Mouse (Mus musculus) intestine, postnatal 0 days (tissue): Measurements from ENCODE around the gene Rnf43. TPM values are rescaled to one million over a fixed set of nuclear protein-coding genes. Genes with fewer than 3 reads are reported as not detected.

Experiments
- ATAC-seq: fragments of 200-750 bp; cut with Nextera tagmentation; 2 replicates; pipeline ENCODE4 v1.8.0; 2017; ENCODE audit warnings: mild to moderate bottlenecking, moderate TSS enrichment, moderate library complexity
- H3K27ac ChIP-seq: fragments of 300-500 bp; sonication (generic); 2 replicates; pipeline ENCODE4 v1.5.1; 2014; ENCODE audit warnings: mild to moderate bottlenecking, low read depth, low read length, moderate library complexity
- H3K27me3 ChIP-seq: fragments of 300-500 bp; sonication (generic); replicated peaks from 2 replicates; pipeline ENCODE4 v1.6.1; 2014; ENCODE audit warnings: low read length, mixed read lengths; ENCODE audit not compliant: control insufficient read depth, insufficient read depth
- H3K36me3 ChIP-seq: fragments of 300-500 bp; sonication (generic); 2 replicates; pipeline ENCODE4 v1.6.1; 2014; ENCODE audit warnings: mild to moderate bottlenecking, moderate library complexity; ENCODE audit not compliant: control insufficient read depth, insufficient read depth
- H3K4me1 ChIP-seq: fragments of 300-500 bp; sonication (generic); replicated peaks from 2 replicates; pipeline ENCODE4 v1.6.1; 2014; ENCODE audit warnings: antibody characterized with exemption, low read length, mixed read lengths; ENCODE audit not compliant: control insufficient read depth, insufficient read depth
- H3K4me2 ChIP-seq: fragments of 300-500 bp; sonication (generic); replicated peaks from 2 replicates; pipeline ENCODE4 v1.6.1; 2014; ENCODE audit warnings: low read depth, mild to moderate bottlenecking, moderate library complexity
- H3K4me3 ChIP-seq: fragments of 300-500 bp; sonication (generic); 2 replicates; pipeline ENCODE4 v1.5.1; 2014; ENCODE audit warnings: low read depth, low read length
- H3K9ac ChIP-seq: fragments of 300-500 bp; sonication (generic); 2 replicates; pipeline ENCODE4 v1.6.1; 2014; ENCODE audit warnings: mild to moderate bottlenecking, low read depth, low read length
- H3K9me3 ChIP-seq: fragments of 300-500 bp; sonication (generic); 2 replicates; pipeline ENCODE4 v1.6.1; 2016; ENCODE audit warnings: mixed run types; ENCODE audit not compliant: control insufficient read depth
- CTCF ChIP-seq: sonication (generic); IDR thresholded peaks from 2 replicates; pipeline ENCODE4 v1.5.1; 2016; ENCODE audit warnings: low read depth, mild to moderate bottlenecking, control low read depth, antibody characterized with exemption, moderate library complexity
- WGBS: fragments of 180-500 bp; shearing (Covaris S2); extraction: QIAGEN DNeasy Blood & Tissue Kit; methylation state at CpG from one replicate; pipeline ENCODE4 v1.1.7; 2014; 5-methylcytosine and 5-hydroxymethylcytosine counted together
- polyA plus RNA-seq: library from polyadenylated mRNA; unstranded; fragments of >200 nt; fragmentation: Nextera tagmentation; extraction: Ambion mirVana; gene quantifications from 2 replicates; pipeline ENCODE4 v1.2.1, GENCODE M21; 2015

The Rnf43 gene
- polyA plus RNA-seq, 1 experiment from 2014 or later: 10.7 TPM

- 89% methylated on average over 3 of the region's 3 CpGs for WGBS
- Histone ChIP-seq H3K27me3 (no peaks in the 10 kb centered on the region), H3K4me1 (no peaks in the 10 kb centered on the region), H3K36me3 (peaks cover 41% of the 10 kb centered on the region), H3K4me3 (no peak overlapping the region), H3K4me2 (no peak overlapping the region), H3K9me3 (no peaks in the 10 kb centered on the region), H3K27ac (no peak overlapping the region), H3K9ac (no peak overlapping the region)
- ATAC-seq: no peak
- TF ChIP-seq CTCF: no peak
Measured at GRCm38 (mm10) chr11:87743691-87744090, 81.2 kb downstream of the Rnf43 start.

- Histone ChIP-seq H3K4me3 (no peak overlapping the region), H3K36me3 (peaks cover 33% of the 10 kb centered on the region), H3K9ac (no peak overlapping the region), H3K27ac (no peak overlapping the region), H3K4me1 (no peaks in the 10 kb centered on the region), H3K4me2 (no peak overlapping the region), H3K9me3 (no peaks in the 10 kb centered on the region), H3K27me3 (no peaks in the 10 kb centered on the region)
- ATAC-seq: no peak
- TF ChIP-seq CTCF: no peak
- 71% methylated on average over 4 of the region's 4 CpGs for WGBS
Measured at GRCm38 (mm10) chr11:87744964-87745363, 82.4 kb downstream of the Rnf43 start.

GRCm38 (mm10) chr11:87745632-87746555 is 83.4 kb downstream of the Rnf43 start:
- Histone ChIP-seq H3K4me2 (no peak overlapping the region), H3K9me3 (no peaks in the 10 kb centered on the region), H3K4me1 (no peaks in the 10 kb centered on the region), H3K9ac (no peak overlapping the region), H3K27me3 (no peaks in the 10 kb centered on the region), H3K36me3 (peaks cover 26% of the 10 kb centered on the region), H3K4me3 (no peak overlapping the region), H3K27ac (no peak overlapping the region)
- WGBS: 71% methylated on average over 9 of the region's 9 CpGs
- ATAC-seq: no peak
- TF ChIP-seq CTCF: no peak

GRCm38 (mm10) chr11:87747312-87747711 is 84.8 kb downstream of the Rnf43 start:
- H3K4me3 ChIP-seq: no peak overlapping the region
- H3K27me3 ChIP-seq: no peaks in the 10 kb centered on the region
- H3K4me1 ChIP-seq: no peaks in the 10 kb centered on the region
- H3K4me2 ChIP-seq: no peak overlapping the region
- no peak for TF ChIP-seq CTCF
- 89% methylated on average over 4 of the region's 5 CpGs for WGBS
- H3K36me3 ChIP-seq: peaks cover 21% of the 10 kb centered on the region
- no peaks in the 10 kb centered on the region for H3K9me3 ChIP-seq
- H3K27ac ChIP-seq: no peak overlapping the region
- no peak overlapping the region for H3K9ac ChIP-seq
- ATAC-seq: no peak

GRCm38 (mm10) chr11:87747716-87748115 is 85.2 kb downstream of the Rnf43 start:
- H3K4me2 ChIP-seq: no peak overlapping the region
- WGBS: 96% methylated on average over 7 of the region's 7 CpGs
- H3K4me3 ChIP-seq: no peak overlapping the region
- no peaks in the 10 kb centered on the region for H3K27me3 ChIP-seq
- no peak overlapping the region for H3K9ac ChIP-seq
- peaks cover 18% of the 10 kb centered on the region for H3K36me3 ChIP-seq
- TF ChIP-seq CTCF: no peak
- H3K27ac ChIP-seq: no peak overlapping the region
- no peak for ATAC-seq
- no peaks in the 10 kb centered on the region for H3K9me3 ChIP-seq
- no peaks in the 10 kb centered on the region for H3K4me1 ChIP-seq

GRCm38 (mm10) chr11:87748132-87749119 is 85.9 kb downstream of the Rnf43 start:
- H3K27me3 ChIP-seq: no peaks in the 10 kb centered on the region
- 0 out of 2 replicates have a peak, but pooled peaks have one; percentile 13 for ATAC-seq
- peaks cover 14% of the 10 kb centered on the region for H3K36me3 ChIP-seq
- 28% methylated on average over 19 of the region's 19 CpGs for WGBS
- peak overlapping the region; percentile 48 for H3K4me2 ChIP-seq
- H3K4me1 ChIP-seq: no peaks in the 10 kb centered on the region
- no peak overlapping the region for H3K27ac ChIP-seq
- no peak overlapping the region for H3K9ac ChIP-seq
- H3K4me3 ChIP-seq: no peak overlapping the region
- TF ChIP-seq CTCF: peak; percentile 26; the same call in 1 of the 2 replicates
- H3K9me3 ChIP-seq: no peaks in the 10 kb centered on the region
